Mouse (Mus musculus) olfactory bulb, adult 2 months (tissue): ENCODE data around the gene Nr1i3. TPM values are rescaled to one million over a fixed set of nuclear protein-coding genes. Genes with fewer than 3 reads are reported as not detected.

Experiments used
- H3K27ac ChIP-seq: fragments of 200-500 bp; 2 replicates; pipeline ENCODE4 v1.5.1; 2012; ENCODE audit warnings: low read depth, low read length; ENCODE audit not compliant: insufficient read depth
- H3K4me1 ChIP-seq: fragments of 200-500 bp; 2 replicates; pipeline ENCODE4 v1.6.1; 2012; ENCODE audit warnings: low read length; ENCODE audit not compliant: control insufficient read depth, insufficient read depth
- H3K4me3 ChIP-seq: fragments of 200-500 bp; 2 replicates; pipeline ENCODE4 v1.5.1; 2012; ENCODE audit warnings: mild to moderate bottlenecking, low read depth, low read length, moderate library complexity; ENCODE audit not compliant: insufficient read depth
- CTCF ChIP-seq: fragments of 200-500 bp; IDR thresholded peaks from 2 replicates; pipeline ENCODE4 v1.5.1; 2012; ENCODE audit warnings: low read depth, mild to moderate bottlenecking, low read length, moderate library complexity; ENCODE audit not compliant: insufficient read depth
- POLR2A ChIP-seq: fragments of 200-500 bp; IDR thresholded peaks from 2 replicates; pipeline ENCODE4 v1.6.1; 2012; ENCODE audit warnings: mild to moderate bottlenecking, low read depth, low read length, moderate library complexity; ENCODE audit not compliant: insufficient read depth
- WGBS: fragments of 180-500 bp; shearing (Covaris S2); methylation state at CpG from one replicate; pipeline ENCODE4 v1.1.7; 2018; 5-methylcytosine and 5-hydroxymethylcytosine counted together
- polyA plus RNA-seq: library from polyadenylated mRNA; stranded (reverse); fragments of >200 nt; gene quantifications from 2 replicates; pipeline ENCODE4 v1.2.4, GENCODE M21; 2012; ENCODE audit warnings: low replicate concordance; ENCODE audit not compliant: missing spikeins, insufficient read depth, insufficient read length

The Nr1i3 gene
- polyA plus RNA-seq, 1 experiment = not detected

DNA sequence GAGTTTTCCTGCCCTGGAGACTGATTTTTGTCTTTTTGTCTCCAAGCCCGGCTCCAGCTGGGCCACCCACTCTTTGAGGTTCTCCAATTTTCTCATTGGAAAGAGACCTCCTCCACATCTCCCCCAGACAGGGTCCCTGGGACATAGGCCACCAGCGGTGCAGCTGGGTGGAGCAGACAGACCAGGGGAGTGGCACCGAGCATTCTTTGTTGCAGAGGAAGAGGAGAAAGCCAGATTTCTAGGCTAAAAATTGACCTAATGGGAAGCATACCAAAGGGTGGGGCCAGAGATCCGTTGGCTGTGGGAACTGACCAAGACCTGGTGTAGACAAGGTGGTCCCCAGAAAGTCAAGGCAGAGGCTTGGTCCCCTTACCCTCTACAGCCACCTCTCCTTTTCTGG is 34.1 kb downstream of the Nr1i3 start:
- H3K27ac ChIP-seq = peak overlapping the region; percentile 60; the same call in 1 of the 2 replicates
- no peak for TF ChIP-seq CTCF
- TF ChIP-seq POLR2A = no peak
- H3K4me3 ChIP-seq = no peak overlapping the region
- WGBS = 23% methylated on average over 4 of the region's 4 CpGs
- H3K4me1 ChIP-seq = peaks cover 44% of the 10 kb centered on the region

DNA sequence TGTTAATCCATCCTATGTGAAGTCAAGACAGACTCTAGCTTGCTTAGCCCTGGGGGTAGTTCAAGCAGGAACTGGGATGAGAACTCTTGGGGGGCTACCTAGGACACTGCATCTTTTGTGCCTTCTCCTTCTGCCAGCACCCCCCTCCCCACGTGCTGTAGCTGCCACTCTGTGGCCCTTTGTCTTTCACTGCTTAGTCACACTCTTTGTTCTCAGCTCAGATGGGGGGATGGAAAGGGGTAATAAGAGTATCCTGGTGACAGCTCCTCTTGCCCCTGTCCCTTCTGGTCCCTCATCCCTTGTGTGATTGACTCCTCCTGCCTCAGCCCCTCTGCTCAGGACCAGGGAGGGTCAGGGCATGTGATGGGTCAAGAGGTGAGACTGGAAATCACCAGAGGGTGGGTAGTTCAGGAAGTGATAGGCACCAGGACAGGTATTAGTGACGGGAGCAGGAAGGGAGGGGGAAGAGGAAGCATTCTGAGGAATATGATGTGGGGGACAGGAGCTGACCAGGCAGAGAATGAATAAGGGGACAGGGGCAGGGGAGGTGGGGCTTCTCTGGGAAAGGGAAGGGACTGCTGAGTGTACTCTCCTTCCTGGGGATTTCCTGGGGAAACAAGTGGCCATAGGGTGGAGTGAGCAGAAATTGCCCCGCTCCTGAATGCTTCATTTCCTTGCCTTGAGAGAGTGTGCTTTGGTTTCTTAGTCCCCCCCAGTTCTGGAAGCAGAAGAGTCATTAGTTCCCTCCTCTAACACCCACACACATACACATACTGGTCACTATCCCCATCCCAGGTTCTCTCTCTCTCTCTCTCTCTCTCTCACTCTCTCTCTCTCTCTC is 34.8 kb downstream of the Nr1i3 start:
- H3K27ac ChIP-seq = no peak overlapping the region
- TF ChIP-seq CTCF (no peak), POLR2A (no peak)
- 59% methylated on average over 3 of the region's 3 CpGs for whole genome bisulfite sequencing
- peaks cover 44% of the 10 kb centered on the region for H3K4me1 ChIP-seq
- no peak overlapping the region for H3K4me3 ChIP-seq

DNA sequence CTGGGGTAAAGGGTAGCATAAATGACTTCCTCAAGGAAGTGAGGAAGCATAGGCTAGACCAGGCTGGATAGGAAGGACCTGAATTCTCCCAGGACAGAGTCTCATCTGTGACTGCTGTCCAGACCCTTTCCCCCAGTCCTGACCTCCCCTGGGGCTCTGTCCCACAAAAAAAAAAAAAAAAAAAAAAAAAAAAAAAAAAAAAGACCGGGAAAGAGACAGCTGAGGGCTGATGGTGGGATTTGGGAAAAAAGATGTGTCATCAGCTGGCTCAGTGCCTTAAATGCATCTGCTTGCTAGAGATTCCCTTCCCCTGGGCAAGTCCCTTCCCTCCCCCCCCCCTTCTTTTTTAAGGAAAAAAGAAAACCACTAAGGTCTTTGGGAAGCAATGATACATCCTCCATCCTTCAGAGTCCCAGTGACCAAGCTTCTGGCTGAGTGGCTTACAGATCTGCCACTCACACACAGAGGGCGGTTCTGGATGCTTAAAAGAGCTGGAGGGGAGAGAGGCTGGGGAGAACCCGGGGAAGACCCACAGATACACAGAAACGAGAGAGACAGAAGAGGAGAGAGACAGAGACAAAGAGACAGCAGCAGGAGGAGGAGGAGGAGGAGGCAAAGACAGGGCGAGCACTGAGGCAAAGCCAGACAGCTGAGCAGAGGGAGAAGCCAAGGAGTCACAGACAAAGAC is 36.3 kb downstream of the Nr1i3 start, which contains the start of gene Adamts4:
Adamts4 (plus strand) TSS at position 509 of the 688 bp plus-strand sequence.
- peaks cover 43% of the 10 kb centered on the region for H3K4me1 ChIP-seq
- peak within 1 kb of the TSS; percentile 3 for H3K4me3 ChIP-seq
- no peak within 1 kb of the TSS for H3K27ac ChIP-seq
- 5% methylated on average over 5 of the region's 5 CpGs for WGBS
- TF ChIP-seq CTCF (no peak), POLR2A (no peak)

DNA sequence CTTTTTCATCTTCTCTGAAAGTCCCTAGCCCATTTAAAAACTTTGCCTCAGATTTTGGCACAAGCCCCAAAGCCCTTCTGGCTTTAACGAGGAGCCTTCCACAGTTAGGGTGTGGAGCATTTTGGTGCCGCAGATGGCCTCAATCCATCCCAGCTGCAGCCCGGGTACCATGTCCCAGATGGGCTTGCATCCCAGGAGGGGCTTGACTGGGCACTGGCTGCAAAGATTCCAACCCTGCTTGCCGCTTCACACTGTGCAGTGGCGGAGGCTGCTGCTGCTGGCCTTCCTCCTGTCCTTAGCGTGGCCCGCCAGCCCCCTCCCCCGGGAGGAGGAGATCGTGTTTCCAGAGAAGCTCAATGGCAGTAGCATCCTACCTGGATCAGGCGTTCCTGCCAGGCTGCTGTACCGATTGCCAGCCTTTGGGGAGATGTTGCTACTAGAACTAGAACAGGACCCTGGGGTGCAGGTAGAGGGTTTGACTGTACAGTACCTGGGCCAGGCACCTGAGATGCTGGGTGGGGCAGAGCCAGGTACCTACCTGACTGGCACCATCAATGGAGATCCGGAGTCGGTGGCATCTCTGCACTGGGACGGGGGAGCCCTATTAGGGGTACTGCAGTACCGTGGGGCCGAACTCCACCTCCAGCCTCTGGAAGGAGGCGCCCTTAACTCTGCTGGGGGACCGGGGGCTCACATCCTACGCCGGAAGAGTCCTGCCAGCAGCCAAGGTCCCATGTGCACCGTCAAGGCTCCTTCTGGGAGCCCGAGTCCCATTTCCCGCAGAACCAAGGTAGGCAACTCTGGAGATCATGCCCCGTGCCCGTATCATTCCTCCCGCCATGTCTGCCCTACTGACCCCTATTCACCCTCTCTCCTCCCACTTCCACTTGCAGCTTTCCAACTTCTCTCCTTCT is 37.2 kb downstream of the Nr1i3 start, which contains the start of gene Ndufs2:
Ndufs2 (minus strand) TSS at position 709 of the 914 bp plus-strand sequence.
- TF ChIP-seq POLR2A = no peak
- no peak for TF ChIP-seq CTCF
- WGBS = 23% methylated on average over 26 of the region's 26 CpGs
- H3K27ac ChIP-seq = peak within 1 kb of the TSS; percentile 48; the same call in 1 of the 2 replicates

DNA sequence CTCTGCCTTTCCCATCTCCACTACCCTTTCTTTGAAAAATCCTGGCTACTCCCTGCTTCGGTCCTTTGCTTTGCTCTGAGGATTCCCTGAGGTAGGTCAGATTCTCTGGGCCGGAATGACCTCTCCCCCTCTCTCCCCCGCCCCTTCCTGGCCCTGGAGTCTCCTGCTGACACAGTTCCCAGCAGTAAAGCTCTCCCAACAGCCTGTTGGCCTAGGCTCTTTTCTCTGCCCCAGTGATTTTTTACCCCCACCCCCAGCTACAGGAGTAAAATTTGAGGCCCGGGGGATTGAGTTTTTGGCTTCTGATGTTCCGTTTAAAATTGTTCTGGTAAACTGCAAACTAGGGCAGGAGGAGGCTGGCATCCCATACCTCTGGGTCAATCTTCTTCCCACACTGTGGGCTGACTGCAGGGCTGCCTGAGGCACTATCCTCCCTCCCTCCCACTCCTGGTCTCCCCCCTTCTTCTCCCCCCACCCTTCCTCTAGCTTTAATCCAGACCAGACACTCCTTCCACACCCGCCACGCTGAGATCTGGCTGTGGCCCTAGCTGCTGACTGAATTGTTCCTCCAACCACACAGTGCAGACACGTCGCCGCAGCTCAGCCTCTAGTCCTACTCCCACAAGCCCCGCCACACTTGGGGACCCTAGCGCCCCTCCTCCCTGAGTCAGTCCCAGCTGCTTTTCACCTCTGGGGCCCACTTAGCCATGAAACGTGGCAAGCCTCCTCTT is 38.0 kb downstream of the Nr1i3 start:
- Histone ChIP-seq H3K4me3 (no peak overlapping the region), H3K27ac (peak overlapping the region; percentile 48; the same call in 1 of the 2 replicates), H3K4me1 (peaks cover 39% of the 10 kb centered on the region)
- 10% methylated on average over 13 of the region's 13 CpGs for WGBS
- TF ChIP-seq POLR2A (no peak), CTCF (no peak)

More for the DNA sequence above, 37.2 kb downstream of the Nr1i3 start, which contains the start of gene Ndufs2:
- Histone ChIP-seq H3K4me3 (peak within 1 kb of the TSS; percentile 3), H3K4me1 (peaks cover 39% of the 10 kb centered on the region)

DNA sequence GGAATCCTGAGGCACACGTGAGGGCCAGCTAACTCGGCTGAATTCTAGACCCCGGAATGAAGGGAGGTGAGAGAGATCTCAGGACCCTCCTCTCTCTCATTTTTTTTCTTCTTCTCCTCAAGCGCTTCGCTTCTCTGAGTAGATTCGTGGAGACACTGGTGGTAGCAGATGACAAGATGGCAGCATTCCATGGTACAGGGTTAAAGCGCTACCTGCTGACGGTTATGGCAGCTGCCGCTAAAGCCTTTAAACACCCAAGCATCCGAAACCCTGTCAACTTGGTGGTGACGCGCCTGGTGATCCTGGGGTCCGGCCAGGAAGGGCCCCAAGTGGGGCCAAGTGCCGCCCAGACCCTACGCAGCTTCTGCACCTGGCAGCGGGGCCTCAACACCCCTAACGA is 38.6 kb downstream of the Nr1i3 start:
- H3K27ac ChIP-seq = peak overlapping the region; percentile 48; the same call in 1 of the 2 replicates
- peaks cover 36% of the 10 kb centered on the region for H3K4me1 ChIP-seq
- TF ChIP-seq POLR2A (no peak), CTCF (no peak)
- no peak overlapping the region for H3K4me3 ChIP-seq
- 65% methylated on average over 17 of the region's 17 CpGs for WGBS

DNA sequence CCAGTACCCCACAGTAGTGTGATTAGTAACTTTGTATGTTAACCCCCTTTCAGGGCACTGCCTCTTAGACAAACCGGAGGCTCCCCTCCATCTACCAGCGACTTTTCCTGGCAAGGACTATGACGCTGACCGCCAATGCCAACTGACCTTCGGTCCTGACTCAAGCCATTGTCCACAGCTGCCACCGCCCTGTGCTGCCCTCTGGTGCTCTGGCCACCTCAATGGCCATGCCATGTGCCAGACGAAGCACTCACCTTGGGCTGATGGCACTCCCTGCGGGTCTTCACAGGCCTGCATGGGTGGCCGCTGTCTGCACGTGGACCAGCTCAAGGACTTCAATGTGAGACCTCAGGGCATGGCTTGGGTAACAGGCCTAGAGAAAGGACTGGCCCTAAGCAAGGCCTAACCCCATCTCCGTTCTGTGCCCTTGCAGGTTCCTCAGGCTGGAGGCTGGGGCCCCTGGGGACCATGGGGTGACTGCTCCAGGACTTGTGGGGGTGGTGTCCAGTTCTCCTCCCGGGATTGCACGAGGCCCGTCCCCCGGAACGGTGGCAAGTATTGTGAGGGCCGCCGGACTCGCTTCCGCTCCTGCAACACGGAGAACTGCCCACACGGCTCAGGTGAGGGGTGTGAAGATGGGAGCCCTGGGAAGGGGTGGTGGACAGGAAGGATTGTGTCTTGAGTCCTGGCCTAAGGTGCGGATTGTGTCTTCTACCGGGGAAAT is 42.5 kb downstream of the Nr1i3 start:
- WGBS = 90% methylated on average over 24 of the region's 24 CpGs
- peaks cover 21% of the 10 kb centered on the region for H3K4me1 ChIP-seq
- H3K4me3 ChIP-seq = no peak overlapping the region

More for the DNA sequence above, 42.5 kb downstream of the Nr1i3 start:
- no peak overlapping the region for H3K27ac ChIP-seq
- no peak for TF ChIP-seq POLR2A
- TF ChIP-seq CTCF = 0 out of 2 replicates have a peak, but pooled peaks have one; percentile 8
